Mouse (Mus musculus): ENCODE measurements around the gene Vmn2r106. TPM values are rescaled to one million over a fixed set of nuclear protein-coding genes. Genes with fewer than 3 reads are reported as not detected.

The Vmn2r106 gene
- 0.12 TPM for polyA plus RNA-seq (2017; shearing (Covaris generic))

DNA sequence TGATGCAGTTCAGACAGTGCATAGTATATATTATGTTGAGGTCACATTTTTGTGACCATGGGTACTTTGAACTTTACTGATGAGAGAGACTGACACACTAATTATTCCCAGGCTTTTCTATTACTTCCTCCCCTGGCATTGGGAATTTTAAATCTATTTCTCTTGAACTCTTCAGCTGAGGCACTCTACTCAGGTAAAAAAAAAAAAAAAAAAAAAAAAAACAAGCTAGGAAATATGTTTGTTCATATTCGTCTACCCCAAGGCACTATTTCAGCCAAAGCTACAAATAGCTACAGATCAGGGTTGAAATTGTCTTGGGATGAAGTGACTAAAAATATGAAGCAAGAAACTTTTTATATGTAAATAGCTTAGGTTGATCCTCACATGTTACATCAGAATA is at the start of gene Vmn2r106:
Gene Vmn2r106 (minus strand): TSS at position 101 of the 400 bp plus-strand sequence.

DNA sequence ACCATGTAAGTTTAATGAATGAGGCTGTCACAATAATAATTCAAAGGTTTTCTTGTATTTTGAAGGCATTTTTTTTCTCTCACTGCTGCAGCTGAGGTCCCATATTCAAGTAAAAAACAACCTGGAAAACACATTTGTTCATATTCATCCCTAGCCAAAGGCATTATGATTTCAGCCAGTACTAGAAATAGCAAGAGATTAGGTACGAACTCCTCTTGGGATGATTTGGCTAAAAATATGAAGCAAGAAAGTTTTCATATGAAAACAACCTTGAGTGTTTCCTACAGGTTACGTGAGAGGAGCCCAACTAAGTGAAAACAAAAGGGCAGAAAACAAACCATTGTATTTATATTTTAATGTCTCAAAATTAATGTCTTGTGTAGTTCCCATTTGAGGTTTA is 50.4 kb downstream of the Vmn2r106 start, which contains the start of gene Vmn2r105:
Gene Vmn2r105 (minus strand): TSS at position 101 of the 400 bp plus-strand sequence.

Other genes with a start within 250 kb of the Vmn2r106 start
- gene Vmn2r104, start 237.2 kb downstream of the Vmn2r106 start, polyA plus RNA-seq (2017; shearing (Covaris generic)) = 0.04 TPM
- gene Fpr-rs7, start 171.3 kb downstream of the Vmn2r106 start, polyA plus RNA-seq (2017; shearing (Covaris generic)) = not detected
- not detected for gene Fpr-rs6, start 102.5 kb downstream of the Vmn2r106 start, polyA plus RNA-seq (2017; shearing (Covaris generic))
- gene Vmn2r105, start 50.5 kb downstream of the Vmn2r106 start, polyA plus RNA-seq (2017; shearing (Covaris generic)) = 0.12 TPM
- gene Vmn2r107, start 59.7 kb upstream of the Vmn2r106 start, polyA plus RNA-seq (2017; shearing (Covaris generic)) = not detected
- gene Vmn1r224, start 128.6 kb upstream of the Vmn2r106 start, polyA plus RNA-seq (2017; shearing (Covaris generic)) = not detected
- gene Vmn2r108, start 195.8 kb upstream of the Vmn2r106 start, polyA plus RNA-seq (2017; shearing (Covaris generic)) = not detected
- gene Vmn1r225, start 212.6 kb upstream of the Vmn2r106 start, polyA plus RNA-seq (2017; shearing (Covaris generic)) = not detected